Mouse (Mus musculus) 3134 (cell line): ENCODE data around the gene Dnah11.

ENCODE experiments used
- DNase-seq: peaks from one replicate; pipeline ENCODE4 v3.0.0-alpha.2; 2011; ENCODE audit warnings: low spot score; ENCODE audit not compliant: insufficient read length; ENCODE audit errors: extremely low read depth

The Dnah11 gene

GRCm38 (mm10) chr12:118198386-118199093 is at the start of gene Dnah11:
Dnah11 (minus strand) TSS chr12:118199043.
- peak; percentile 5 for DNase-seq

GRCm38 (mm10) chr12:118221182-118221581 is 22.3 kb upstream of the Dnah11 start:
- DNase-seq, result no peak

DNA sequence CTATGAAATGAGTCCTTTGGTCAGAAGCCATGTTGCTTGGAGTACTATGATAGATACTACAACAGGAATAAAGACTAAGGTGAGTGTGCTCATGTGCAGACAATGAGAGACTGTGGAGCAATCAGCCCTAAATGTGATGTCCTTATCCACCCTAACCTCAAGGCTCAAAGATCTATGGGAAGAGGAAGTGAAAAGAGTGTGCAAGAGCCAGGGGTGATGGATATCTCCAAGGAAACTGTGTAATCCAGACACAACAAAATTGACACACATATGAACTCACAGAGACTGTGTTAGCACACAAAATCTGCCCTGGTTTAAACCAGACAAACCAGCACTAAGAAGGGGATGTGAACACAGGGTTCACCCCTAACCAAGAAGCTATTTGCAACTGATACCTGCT is 21.2 kb upstream of the Dnah11 start:
- DNase-seq, result no peak

DNA sequence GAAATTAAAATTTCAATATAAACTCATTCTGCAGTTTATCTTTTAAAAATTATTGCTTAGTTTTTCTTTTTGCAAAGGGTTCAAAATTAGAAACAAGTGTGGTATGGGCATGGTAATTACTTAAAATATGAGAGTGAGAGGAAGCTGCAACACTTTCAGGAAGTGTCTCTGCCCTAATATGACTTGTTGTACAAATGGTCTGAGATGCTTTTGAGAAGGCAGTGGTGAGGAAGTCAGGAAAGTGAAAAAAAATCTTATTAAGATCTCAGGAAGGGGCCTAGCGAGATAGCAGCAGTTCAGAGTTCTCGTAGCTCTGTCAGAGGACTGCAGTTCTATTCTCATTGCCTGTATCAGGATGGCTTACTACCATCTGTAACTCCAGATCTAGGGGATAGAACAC is 13.3 kb upstream of the Dnah11 start:
- no peak for DNase-seq

DNA sequence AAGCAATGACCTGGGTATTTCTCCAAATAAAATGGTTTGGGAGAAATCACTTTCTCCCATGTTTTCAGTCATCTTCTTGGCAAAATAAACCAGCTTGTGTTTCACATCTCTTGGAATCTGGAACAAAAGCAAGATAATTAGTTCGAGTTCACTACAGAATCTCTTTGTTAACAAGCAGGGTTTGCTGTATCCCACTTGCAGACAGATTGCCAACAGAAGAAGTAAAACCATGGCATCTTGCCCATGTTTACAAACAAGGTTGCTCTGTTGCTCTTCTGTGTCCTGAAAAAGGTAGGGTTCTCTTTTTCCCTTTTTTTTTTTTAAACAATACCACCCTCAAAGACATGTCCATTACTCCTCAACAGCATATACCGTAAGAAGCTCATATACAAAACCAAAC is 2.3 kb downstream of the Dnah11 start:
- no peak for DNase-seq

DNA sequence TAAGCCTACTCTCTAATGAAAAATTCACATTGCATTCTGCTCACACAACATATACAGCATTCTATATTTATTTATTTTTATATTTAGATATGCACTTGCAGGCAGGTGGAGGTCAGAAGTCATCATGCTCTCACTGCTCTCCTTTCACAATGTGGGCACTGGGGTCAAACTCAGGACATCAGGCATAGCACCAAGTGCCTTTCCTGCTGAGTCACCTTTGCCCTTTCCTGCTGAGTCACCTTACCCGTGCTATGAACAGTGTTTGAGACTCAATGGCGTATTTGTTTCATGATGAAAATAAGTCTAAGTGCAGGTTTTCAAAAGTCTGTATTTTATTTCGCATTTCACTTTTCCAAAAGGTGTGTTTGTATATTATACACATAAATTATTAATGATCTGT is 9.3 kb downstream of the Dnah11 start:
- peak; percentile 36 for DNase-seq

- no peak for DNase-seq
Measured at GRCm38 (mm10) chr12:118187663-118188062, 11.2 kb downstream of the Dnah11 start.

- DNase-seq, result no peak
Measured at GRCm38 (mm10) chr12:118186881-118187489, 11.9 kb downstream of the Dnah11 start.

- no peak for DNase-seq
Measured at GRCm38 (mm10) chr12:118186120-118186880, 12.5 kb downstream of the Dnah11 start.

GRCm38 (mm10) chr12:118184731-118185130 is 14.1 kb downstream of the Dnah11 start:
- no peak for DNase-seq

GRCm38 (mm10) chr12:118177756-118178155 is 21.1 kb downstream of the Dnah11 start:
- DNase-seq, result no peak

DNA sequence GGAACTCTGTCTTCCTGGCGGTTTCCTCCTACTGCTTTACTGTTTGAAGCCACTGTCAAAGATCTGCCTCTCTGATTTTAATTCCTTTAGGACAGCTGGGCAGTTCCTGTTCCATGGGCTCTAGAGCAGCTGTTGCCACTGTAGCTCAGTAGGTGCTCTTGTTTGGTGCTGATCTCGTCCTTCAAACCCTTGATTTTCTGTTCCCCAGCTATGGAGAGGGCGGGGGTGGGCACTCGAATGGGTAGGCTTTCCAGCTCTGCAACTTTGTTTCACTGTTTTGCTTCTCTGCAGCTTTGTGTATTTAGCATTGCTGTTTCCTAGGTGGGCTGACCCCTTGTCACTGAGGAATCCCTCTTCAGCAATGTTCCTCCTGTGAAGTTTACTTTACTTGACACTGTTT is 34.1 kb downstream of the Dnah11 start:
- no peak for DNase-seq

GRCm38 (mm10) chr12:118156986-118157385 is 41.9 kb downstream of the Dnah11 start:
- no peak for DNase-seq

DNA sequence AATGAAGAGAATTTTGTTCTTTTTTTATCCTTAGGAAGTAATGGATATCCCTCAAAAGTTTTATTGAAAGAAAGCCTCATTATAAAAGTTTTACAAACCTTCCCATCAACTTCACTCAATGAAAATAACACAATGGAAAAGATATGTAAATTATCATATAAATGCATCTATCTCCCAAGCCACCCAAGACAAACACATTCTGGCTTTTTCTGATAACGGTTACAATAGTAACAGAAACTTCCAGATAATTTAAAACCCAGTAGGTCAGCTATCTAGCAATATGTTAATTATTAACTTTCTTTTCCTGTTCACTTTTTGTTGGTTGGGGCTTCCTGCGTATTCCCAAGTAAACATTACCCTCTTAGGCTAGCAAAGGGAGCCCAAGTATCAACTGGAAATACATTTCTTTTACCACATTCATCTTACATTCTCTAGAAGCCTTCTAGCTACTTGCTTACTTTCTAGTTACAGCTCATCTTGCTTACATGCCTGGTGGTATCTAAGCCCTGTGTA is 51.3 kb downstream of the Dnah11 start:
- DNase-seq, result no peak

DNA sequence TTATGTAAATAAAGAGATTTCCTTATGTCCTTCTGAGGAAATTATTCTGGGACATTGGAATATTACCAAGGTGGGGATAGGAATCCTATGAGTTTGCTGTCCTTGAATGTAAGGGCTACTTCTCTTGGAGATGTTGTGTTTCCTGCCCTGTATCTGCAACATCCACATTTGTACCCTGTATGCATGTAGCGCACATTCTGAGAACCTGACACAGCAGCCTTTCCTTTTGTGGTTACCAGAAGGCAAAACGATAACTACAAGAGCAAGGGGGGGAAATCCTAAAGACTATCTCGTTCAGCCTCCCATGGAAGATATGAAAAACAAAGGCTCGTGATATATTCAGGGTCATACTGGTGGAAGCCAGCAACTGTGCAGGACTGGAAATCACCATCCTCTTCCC is 70.7 kb downstream of the Dnah11 start:
- no peak for DNase-seq

GRCm38 (mm10) chr12:118119668-118120067 is 79.2 kb downstream of the Dnah11 start:
- DNase-seq, result no peak

DNA sequence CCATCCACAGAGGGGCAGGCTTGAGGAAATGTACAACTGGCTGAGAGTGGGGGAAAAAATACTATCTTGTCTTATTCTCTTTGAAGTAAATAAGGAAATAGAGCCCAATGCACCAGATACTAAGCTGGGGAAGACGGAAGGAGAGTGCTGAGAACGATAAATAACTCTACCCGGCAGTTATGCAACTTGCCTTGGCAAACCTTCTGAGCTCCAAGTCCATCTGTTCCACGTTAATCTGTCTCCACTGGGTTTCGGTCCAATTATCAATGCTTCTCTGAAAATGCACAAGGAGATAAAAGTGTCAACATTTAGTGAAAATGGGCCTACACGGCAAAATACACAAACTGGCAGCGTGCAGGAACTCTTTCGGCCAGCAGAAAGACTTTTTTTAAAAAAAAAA is 86.2 kb downstream of the Dnah11 start:
- no peak for DNase-seq

DNA sequence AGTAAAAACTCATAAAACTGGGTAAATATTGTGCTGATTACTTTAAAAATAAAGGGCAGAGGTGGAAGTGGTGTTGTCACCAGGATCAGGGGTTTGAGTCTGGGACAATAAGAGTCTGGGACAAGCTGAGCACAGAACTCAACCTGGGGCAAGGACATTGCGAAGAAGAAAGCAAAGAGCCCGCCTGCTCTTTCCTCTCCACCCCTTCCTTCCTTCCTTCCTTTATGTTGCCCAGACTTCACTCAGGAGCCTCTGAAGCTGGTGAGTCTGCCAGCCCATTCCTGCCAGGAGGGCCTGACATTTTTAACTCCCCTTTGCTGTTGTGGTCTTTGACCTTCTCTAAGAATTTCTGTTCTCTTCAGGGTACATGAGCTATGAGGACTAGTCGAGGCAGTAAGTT is 86.9 kb downstream of the Dnah11 start:
- DNase-seq, result no peak

DNA sequence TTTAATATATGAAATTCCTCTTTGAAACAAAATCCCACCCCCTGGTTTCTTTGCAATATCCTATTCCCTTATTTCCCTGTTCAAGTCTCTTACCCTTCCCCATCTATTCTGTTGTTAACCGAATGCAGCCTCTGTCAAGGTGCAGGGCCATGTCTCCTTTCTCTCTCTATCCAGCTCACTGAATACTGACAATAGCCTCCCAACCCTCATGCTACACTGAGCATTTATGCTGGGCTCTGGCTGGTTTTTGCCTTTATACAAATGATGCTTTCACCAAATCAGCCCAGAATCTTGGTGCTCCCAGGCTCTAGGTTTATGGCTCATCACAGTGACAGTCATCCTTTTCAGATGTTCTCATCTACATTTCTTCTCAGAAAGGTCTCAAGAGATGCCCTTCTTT is 91.1 kb downstream of the Dnah11 start:
- no peak for DNase-seq

GRCm38 (mm10) chr12:118104520-118104919 is 94.3 kb downstream of the Dnah11 start:
- no peak for DNase-seq

DNA sequence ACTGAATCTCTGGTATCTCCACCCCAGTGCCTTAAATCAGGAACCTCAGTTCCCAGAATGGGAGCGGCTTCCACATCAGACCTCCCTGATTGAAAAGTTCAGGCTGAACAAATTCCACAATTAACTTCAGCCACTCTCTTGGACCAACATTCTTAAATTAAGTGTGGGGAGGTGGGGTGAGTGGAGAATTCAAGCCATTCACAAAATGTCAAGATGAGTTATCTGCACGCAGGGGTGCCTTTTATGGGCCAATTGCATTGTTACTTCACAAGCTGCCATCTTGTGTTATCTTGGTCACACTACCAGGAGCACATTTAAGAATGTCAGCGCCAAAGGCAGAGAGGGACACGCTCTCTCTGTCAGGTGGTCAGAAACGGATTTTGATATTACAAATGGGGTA is 99.1 kb downstream of the Dnah11 start:
- DNase-seq, result no peak

DNA sequence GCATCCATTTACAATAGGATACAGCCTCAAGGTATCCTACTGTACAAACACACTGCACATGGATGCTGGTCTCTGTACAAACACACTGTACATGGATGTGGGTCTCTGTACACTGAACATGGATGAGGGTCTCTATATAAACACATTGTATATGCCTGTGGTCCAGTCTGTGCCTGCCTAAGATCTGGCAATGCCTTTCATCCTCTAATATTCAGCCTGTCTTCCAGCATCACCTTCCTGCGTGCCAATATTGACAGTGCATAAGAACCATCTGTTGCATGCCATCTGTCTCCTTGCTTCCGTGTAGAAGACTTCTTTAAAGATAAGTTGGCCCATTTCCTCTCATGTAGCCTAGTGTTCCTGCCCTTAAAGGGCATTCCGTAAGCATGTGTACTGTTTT is 100.6 kb downstream of the Dnah11 start:
- DNase-seq, result no peak
